Mouse (Mus musculus): ENCODE results near the gene Sbp. TPM values are rescaled to one million over a fixed set of nuclear protein-coding genes. Genes with fewer than 3 reads are reported as not detected.

Gene Sbp
- not detected in 2 replicates for polyA plus RNA-seq (2012; rRNA removed)

GRCm38 (mm10) chr17:23941372-23941771 is at the start of gene Sbp:
Sbp (plus strand) TSS chr17:23941672.

GRCm38 (mm10) chr17:23917158-23917557 is 24.3 kb upstream of the Sbp start, which contains the start of gene Dcpp3:
Dcpp3 (plus strand) TSS chr17:23917458.

DNA sequence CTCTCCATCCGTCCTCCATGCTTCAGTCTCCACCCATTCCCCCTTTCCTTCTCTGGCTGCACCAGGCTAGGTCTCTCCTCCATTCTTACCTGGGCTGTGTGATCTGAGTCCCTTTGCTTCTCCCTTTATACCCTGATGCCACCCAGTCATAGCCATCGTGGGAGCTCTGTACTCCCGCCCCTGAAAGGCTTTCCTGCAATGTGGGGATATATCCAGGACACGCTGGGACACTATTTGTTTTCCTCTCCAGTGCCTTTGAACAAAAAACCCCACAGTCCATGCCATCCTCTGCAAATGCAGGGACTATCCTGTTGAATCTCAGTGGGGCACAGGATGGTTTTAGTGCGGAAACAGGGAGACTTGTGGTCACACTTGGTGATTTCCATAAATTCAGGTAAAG is 13.7 kb downstream of the Sbp start, which contains the start of gene Sbpl:
Gene Sbpl (minus strand): TSS at position 101 of the 400 bp plus-strand sequence.

DNA sequence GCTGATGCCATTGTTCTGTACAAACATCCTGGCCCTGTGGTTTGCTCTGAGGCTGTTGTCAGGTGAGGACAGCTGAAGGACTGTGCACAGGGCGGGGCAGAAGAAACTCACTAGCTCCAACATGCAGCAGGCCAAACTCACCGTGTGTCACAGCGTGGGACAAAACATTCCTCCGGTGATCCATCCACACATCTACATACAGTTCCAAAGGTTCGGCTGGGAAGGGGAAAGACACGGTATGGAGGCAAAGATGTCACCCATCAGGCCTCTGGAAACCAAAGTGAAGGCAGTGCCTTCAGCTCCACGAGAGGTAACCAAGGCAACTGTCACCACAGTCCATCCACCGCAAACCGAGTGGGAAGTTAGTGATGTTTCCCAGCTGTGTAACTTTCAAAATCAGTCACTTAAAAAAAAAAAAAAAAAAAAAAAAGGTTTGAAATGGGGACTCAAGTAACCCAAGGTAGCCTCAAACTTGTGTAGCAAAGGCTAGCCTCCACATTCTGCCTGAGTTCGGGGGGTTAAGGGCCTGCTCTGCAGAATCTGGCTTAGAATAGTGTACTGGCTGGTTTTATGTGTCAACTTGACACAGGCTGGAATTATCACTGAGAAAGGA is 38.9 kb downstream of the Sbp start, which contains the start of gene Prss30:
Gene Prss30 (minus strand): TSS at position 270 of the 613 bp plus-strand sequence.

Other genes starting within 250 kb of the Sbp start
- 0.15 and 0.78 TPM in 2 replicates for gene 1520401A03Rik, start 218.9 kb upstream of the Sbp start, polyA plus RNA-seq (2012; rRNA removed)
- gene Pkmyt1, start 215.3 kb upstream of the Sbp start, polyA plus RNA-seq (2012; rRNA removed) = 38.5 and 40.6 TPM in 2 replicates
- 23.6 and 25.2 TPM in 2 replicates for gene Paqr4, start 200.8 kb upstream of the Sbp start, polyA plus RNA-seq (2012; rRNA removed)
- 1.1 and 6.0 TPM in 2 replicates for gene Kremen2, start 195.8 kb upstream of the Sbp start, polyA plus RNA-seq (2012; rRNA removed)
- 97.4 and 99.1 TPM in 2 replicates for gene Flywch1, start 170.1 kb upstream of the Sbp start, polyA plus RNA-seq (2012; rRNA removed)
- 44.8 and 54.5 TPM in 2 replicates for gene Flywch2, start 155.6 kb upstream of the Sbp start, polyA plus RNA-seq (2012; rRNA removed)
- 634 and 697 TPM in 2 replicates for gene Srrm2, start 151.1 kb upstream of the Sbp start, polyA plus RNA-seq (2012; rRNA removed)
- gene Elob, start 112.5 kb upstream of the Sbp start, polyA plus RNA-seq (2012; rRNA removed) = 905 and 997 TPM in 2 replicates
- gene Prss33, start 105.6 kb upstream of the Sbp start, polyA plus RNA-seq (2012; rRNA removed) = 0.31 and 0.74 TPM in 2 replicates
- gene Prss32, start 97.8 kb upstream of the Sbp start, polyA plus RNA-seq (2012; rRNA removed) = 0.10 and 0.16 TPM in 2 replicates
- gene Prss41, start 97.5 kb upstream of the Sbp start, polyA plus RNA-seq (2012; rRNA removed) = 1.9 TPM in 2 replicates
- not detected in 2 replicates for gene Prss21, start 73.6 kb upstream of the Sbp start, polyA plus RNA-seq (2012; rRNA removed)
- 0.23 TPM in 1 of 2 replicates, not detected in the other for gene Dcpp1, start 60.8 kb upstream of the Sbp start, polyA plus RNA-seq (2012; rRNA removed)
- not detected in 2 replicates for gene Dcpp2, start 60.8 kb upstream of the Sbp start, polyA plus RNA-seq (2012; rRNA removed)
- gene Dcpp3, start 24.2 kb upstream of the Sbp start, polyA plus RNA-seq (2012; rRNA removed) = 0.33 TPM in 1 of 2 replicates, not detected in the other
- not detected in 2 replicates for gene Sbpl, start 13.6 kb downstream of the Sbp start, polyA plus RNA-seq (2012; rRNA removed)
- gene Prss30, start 38.9 kb downstream of the Sbp start, polyA plus RNA-seq (2012; rRNA removed) = 0.04 TPM in 1 of 2 replicates, not detected in the other
- gene Prss22, start 56.4 kb downstream of the Sbp start, polyA plus RNA-seq (2012; rRNA removed) = 0.24 TPM in 1 of 2 replicates, not detected in the other
- 0.16 TPM in 1 of 2 replicates, not detected in the other for gene Prss27, start 96.5 kb downstream of the Sbp start, polyA plus RNA-seq (2012; rRNA removed)
- 62.4 and 69.4 TPM in 2 replicates for gene Kctd5, start 131.8 kb downstream of the Sbp start, polyA plus RNA-seq (2012; rRNA removed)
- gene Pdpk1, start 209.3 kb downstream of the Sbp start, polyA plus RNA-seq (2012; rRNA removed) = 26.1 and 27.1 TPM in 2 replicates
- 32.9 and 37.8 TPM in 2 replicates for gene Amdhd2, start 222.1 kb downstream of the Sbp start, polyA plus RNA-seq (2012; rRNA removed)
- gene Atp6v0c, start 228.0 kb downstream of the Sbp start, polyA plus RNA-seq (2012; rRNA removed) = 897 and 975 TPM in 2 replicates

Measured in central nervous system, embryonic 14 days (tissue).